Comparison of ENCODE assay signal across 9 mouse cellular contexts in the genomic region with DNA sequence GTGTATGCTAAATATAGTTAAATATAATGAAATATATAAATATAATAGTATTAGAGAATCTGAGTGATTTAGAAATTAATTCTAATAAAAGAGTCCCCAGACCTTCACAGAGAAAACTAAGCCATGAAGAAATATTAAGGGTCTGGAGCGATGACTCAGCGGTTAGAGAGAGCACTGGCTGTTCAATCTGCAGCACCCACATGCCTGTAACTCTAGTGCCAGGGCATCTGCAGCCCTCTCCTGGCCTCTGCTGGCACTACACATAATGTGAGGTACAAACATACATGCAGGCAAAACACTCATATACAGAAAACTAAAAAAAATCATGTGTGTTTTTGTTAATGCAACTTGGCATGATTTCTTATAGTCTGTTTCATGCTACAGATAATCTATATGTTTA. TPM values are rescaled to one million over a fixed set of nuclear protein-coding genes. Genes with fewer than 3 reads are reported as not detected.
DNase-seq lines count a peak whose midpoint lies in the region; ATAC-seq and TF ChIP-seq lines count a peak whose summit lies in the region.
"Had no signal": no experiment of that assay in that cellular context is flagged by ENCODE, and none has a peak within 500 bp of the region (broad histone marks: within the 10 kb centered on the region; RNA-seq: fewer than 3 reads in every experiment).

No protein-coding gene starts in this region.

- H3K4me1 ChIP-seq in E14TG2a.4 (replicated peaks; ENCODE audit: low read depth, low read length), result no peaks in the 10 kb centered on the region
- H3K4me1 ChIP-seq: neural tube, embryonic 12.5 days had no signal

- H3K4me3 ChIP-seq in E14TG2a.4 (replicated peaks; ENCODE audit: low read length), result no peak overlapping the region
- H3K4me3 ChIP-seq: neural tube, embryonic 12.5 days had no signal

- 0 out of 2 replicates have a peak, but pooled peaks have one; percentile 5 for TF ChIP-seq CTCF in E14TG2a.4 (conservative IDR thresholded peaks at IDR 0.05; ENCODE audit: low read length)

- DNase-seq in kidney, postnatal 10 days, result peak; percentile 21
- DNase-seq in kidney, adult 18-20 months, result no peak
- peak; percentile 33 for DNase-seq in c-Kit-positive CD71-positive TER-119-positive erythroid progenitor cells, embryonic 14.5 days (ENCODE audit: low spot score)
- DNase-seq in gastrocnemius, postnatal 10 days, result no peak
- no peak for DNase-seq in cerebellum, adult 11 months
- no peak for DNase-seq in frontal cortex, postnatal 36 days (ENCODE audit: low spot score in 2 of 2)

- ATAC-seq in megakaryocyte-erythroid progenitor cell, adult 5-6 weeks (replicated peaks; ENCODE audit: low FRiP score, low TSS enrichment, poor library complexity, severe bottlenecking), result peak; percentile 99

- H3K36me3 ChIP-seq in E14TG2a.4 (ENCODE audit: insufficient read depth, low read length), result peaks cover 45% of the 10 kb centered on the region

- H3K9me3 ChIP-seq in E14TG2a.4 (ENCODE audit: low read length), result no peaks in the 10 kb centered on the region
- H3K9me3 ChIP-seq: neural tube, embryonic 12.5 days had no signal

- H3K27me3 ChIP-seq in E14TG2a.4 (ENCODE audit: insufficient read depth, low read length), result no peaks in the 10 kb centered on the region
- H3K27me3 ChIP-seq: neural tube, embryonic 12.5 days had no signal

RNA-seq across cellular contexts. Expression of gene Nkap, which starts 18.4 kb away (rescaled TPM):
- 20.1 and 22.4 TPM in 2 replicates for total RNA-seq in megakaryocyte-erythroid progenitor cell, adult 5-6 weeks (2014; fragmentation: Nextera tagmentation)
- 45.9 and 70.9 TPM in 2 replicates for total RNA-seq in megakaryocyte-erythroid progenitor cell, adult 5-6 weeks (2017)
- total RNA-seq in gastrocnemius, postnatal 10 days (2021), result 10 to 100 TPM in 1 of 2 experiments, 1 to 10 TPM in 1; 9.7 to 10.3 TPM

RNA-seq across cellular contexts. Expression of gene Akap14, which starts 23.7 kb away (rescaled TPM):
- not detected in 2 replicates for total RNA-seq in megakaryocyte-erythroid progenitor cell, adult 5-6 weeks (2014; fragmentation: Nextera tagmentation)
- not detected in 2 replicates for total RNA-seq in megakaryocyte-erythroid progenitor cell, adult 5-6 weeks (2017)
- total RNA-seq in gastrocnemius, postnatal 10 days (2021), result not detected

RNA-seq across cellular contexts. Expression of gene Upf3b, which starts 34.8 kb away (rescaled TPM):
- 43.4 and 80.8 TPM in 2 replicates for total RNA-seq in megakaryocyte-erythroid progenitor cell, adult 5-6 weeks (2014; fragmentation: Nextera tagmentation)
- 87.5 and 105 TPM in 2 replicates for total RNA-seq in megakaryocyte-erythroid progenitor cell, adult 5-6 weeks (2017)
- total RNA-seq in gastrocnemius, postnatal 10 days (2021), result 10 to 100 TPM in 1 of 2 experiments, 1 to 10 TPM in 1; 8.8 to 12.5 TPM

RNA-seq across cellular contexts. Expression of gene Ndufa1, which starts 46.0 kb away (rescaled TPM):
- total RNA-seq in megakaryocyte-erythroid progenitor cell, adult 5-6 weeks (2014; fragmentation: Nextera tagmentation), result 231 and 296 TPM in 2 replicates
- 114 and 134 TPM in 2 replicates for total RNA-seq in megakaryocyte-erythroid progenitor cell, adult 5-6 weeks (2017)
- total RNA-seq in gastrocnemius, postnatal 10 days (2021), result 100 to 1,000 TPM; 318 to 357 TPM

RNA-seq across cellular contexts. Expression of gene Rnf113a1, which starts 46.1 kb away (rescaled TPM):
- 5.7 and 7.4 TPM in 2 replicates for total RNA-seq in megakaryocyte-erythroid progenitor cell, adult 5-6 weeks (2014; fragmentation: Nextera tagmentation)
- total RNA-seq in megakaryocyte-erythroid progenitor cell, adult 5-6 weeks (2017), result 0.80 and 4.4 TPM in 2 replicates
- total RNA-seq in gastrocnemius, postnatal 10 days (2021), result 1 to 10 TPM; 2.8 to 2.9 TPM

Comparison
In these comparisons a context has a peak if more than half of its experiments do, and no peak if none do; other contexts are left out.
1. DNase-seq: peak in kidney, postnatal 10 days (single experiment) and c-Kit-positive CD71-positive TER-119-positive erythroid progenitor cells, embryonic 14.5 days (single experiment); none in kidney, adult 18-20 months (single experiment), gastrocnemius, postnatal 10 days (single experiment), cerebellum, adult 11 months (single experiment) and frontal cortex, postnatal 36 days (0 of 2).